Mouse (Mus musculus): ENCODE results near the gene Eef1akmt2.

- TF ChIP-seq CTCF (IDR thresholded peaks at IDR 0.05; ENCODE audit: low read depth, low read length) (no peak), POLR2A (IDR thresholded peaks at IDR 0.05; ENCODE audit: extremely low read depth, insufficient read depth, low read length) (no peak)
Measured at GRCm38 (mm10) chr7:132842455-132842854, 10.0 kb downstream of the Eef1akmt2 start.

All from liver, adult 2 months (tissue).